Mouse (Mus musculus): ENCODE results near the gene C87414. TPM values are rescaled to one million over a fixed set of nuclear protein-coding genes. Genes with fewer than 3 reads are reported as not detected.
"Not testable (repeated sequence)": the region's sequence is repeated elsewhere in the genome, so short reads cannot be mapped to it uniquely, and the experiment has no call there.

C87414 gene
- polyA plus RNA-seq (2015; fragmentation: Nextera tagmentation; extraction: Ambion mirVana), result not detected in 2 replicates

DNA sequence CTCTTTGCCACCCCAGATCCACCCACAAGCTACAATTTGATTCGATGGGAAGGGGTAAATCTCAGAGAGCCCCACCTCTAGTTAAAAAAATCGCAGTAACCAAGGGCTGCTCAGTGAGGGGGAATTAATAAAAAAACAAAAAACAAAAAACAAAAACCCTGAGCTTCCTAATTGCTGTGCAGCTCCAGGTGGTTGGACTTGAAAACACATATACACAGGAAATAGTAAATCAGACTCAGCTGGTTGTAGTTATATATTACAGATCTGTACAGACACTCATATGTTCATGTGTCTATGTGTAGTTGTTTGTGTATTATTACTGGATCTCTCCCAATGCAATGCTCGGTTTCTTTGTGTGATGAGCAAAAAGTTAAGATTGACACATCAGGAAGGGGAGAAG is at the start of gene C87414:
Gene C87414, minus strand, starts transcription at position 101 of the 400 bp plus-strand sequence.
- H3K4me1 ChIP-seq (replicated peaks; ENCODE audit: control insufficient read depth, insufficient read depth, low read length); ATAC-seq; H3K9ac ChIP-seq (ENCODE audit: low read depth, low read length); H3K4me3 ChIP-seq (ENCODE audit: low read depth, low read length); H3K36me3 ChIP-seq (ENCODE audit: control insufficient read depth, insufficient read depth); H3K9me3 ChIP-seq (ENCODE audit: control insufficient read depth); H3K27me3 ChIP-seq (replicated peaks; ENCODE audit: control insufficient read depth, insufficient read depth, low read length); H3K27ac ChIP-seq (ENCODE audit: low read depth, low read length); H3K4me2 ChIP-seq (replicated peaks; ENCODE audit: low read depth): not testable (repeated sequence)
- 80% methylated on average over 1 of the region's 3 CpGs for WGBS

- not testable (repeated sequence) for ATAC-seq; H3K9me3 ChIP-seq (ENCODE audit: control insufficient read depth); H3K36me3 ChIP-seq (ENCODE audit: control insufficient read depth, insufficient read depth); H3K4me3 ChIP-seq (ENCODE audit: low read depth, low read length); H3K9ac ChIP-seq (ENCODE audit: low read depth, low read length); H3K27me3 ChIP-seq (replicated peaks; ENCODE audit: control insufficient read depth, insufficient read depth, low read length); H3K27ac ChIP-seq (ENCODE audit: low read depth, low read length); H3K4me1 ChIP-seq (replicated peaks; ENCODE audit: control insufficient read depth, insufficient read depth, low read length); H3K4me2 ChIP-seq (replicated peaks; ENCODE audit: low read depth)
- 57% methylated on average over 3 of the region's 3 CpGs for WGBS
These were observed 13.3 kb upstream of the C87414 start for GRCm38 (mm10) chr5:93684661-93685060.

Other genes with a start within 250 kb of the C87414 start
- gene Gm16427, start 131.4 kb downstream of the C87414 start, polyA plus RNA-seq (2015; fragmentation: Nextera tagmentation; extraction: Ambion mirVana), result not detected in 2 replicates
- not detected in 2 replicates for gene Gm7792, start 172.2 kb upstream of the C87414 start, polyA plus RNA-seq (2015; fragmentation: Nextera tagmentation; extraction: Ambion mirVana)